In genomic region chr4:114386395-114386811, GRCm38 (mm10) we compare ENCODE assay signal across 11 mouse cellular contexts. TPM values are rescaled to one million over a fixed set of nuclear protein-coding genes. Genes with fewer than 3 reads are reported as not detected.
DNase-seq lines count a peak whose midpoint lies in the region; ATAC-seq and TF ChIP-seq lines count a peak whose summit lies in the region.
"Had no signal": no experiment of that assay in that cellular context is flagged by ENCODE, and none has a peak within 500 bp of the region (broad histone marks: within the 10 kb centered on the region; RNA-seq: fewer than 3 reads in every experiment).

No protein-coding gene starts in this region.

- no peak overlapping the region for H3K9ac ChIP-seq in hindbrain, embryonic 15.5 days
- H3K9ac ChIP-seq in hindbrain, embryonic 11.5 days (ENCODE audit: low read depth, low read length): no peak overlapping the region
- H3K9ac ChIP-seq: liver, embryonic 15.5 days had no signal

- DNase-seq in hindbrain, embryonic 11.5 days (ENCODE audit: low spot score): no peak
- peak; percentile 73 for DNase-seq in NIH3T3 (ENCODE audit: low read depth)
- DNase-seq in cerebellum, adult 2 months: peak; percentile 65 to 82
- peak; percentile 67 for DNase-seq in heart, adult 8-10 months (ENCODE audit: low spot score)
- peak; percentile 39 to 82 for DNase-seq in lung, postnatal 4 days
- no peak for DNase-seq in spleen, postnatal 10 days (ENCODE audit: low spot score in 2 of 2)
- DNase-seq in left cerebral cortex, adult 9 months (ENCODE audit: low spot score in 2 of 2): no peak

- H3K9me3 ChIP-seq in hindbrain, embryonic 15.5 days: no peaks in the 10 kb centered on the region
- H3K9me3 ChIP-seq in hindbrain, embryonic 11.5 days (ENCODE audit: control insufficient read depth, low read length): no peaks in the 10 kb centered on the region
- H3K9me3 ChIP-seq: liver, embryonic 15.5 days had no signal

- H3K4me3 ChIP-seq in hindbrain, embryonic 15.5 days: no peak overlapping the region
- H3K4me3 ChIP-seq in hindbrain, embryonic 11.5 days (ENCODE audit: low read depth, low read length): no peak overlapping the region
- H3K4me3 ChIP-seq in cerebellum, adult 2 months (replicated peaks; ENCODE audit: insufficient read depth, low read depth, low read length): no peak overlapping the region
- H3K4me3 ChIP-seq: erythroblast, embryonic 14.5 days; liver, embryonic 15.5 days had no signal

- no peaks in the 10 kb centered on the region for H3K27me3 ChIP-seq in hindbrain, embryonic 15.5 days
- no peaks in the 10 kb centered on the region for H3K27me3 ChIP-seq in hindbrain, embryonic 11.5 days (ENCODE audit: control insufficient read depth, insufficient read depth, low read length)
- H3K27me3 ChIP-seq in cerebellum, adult 2 months (ENCODE audit: control insufficient read depth, insufficient read depth, low read length): peaks cover 1% of the 10 kb centered on the region; the same call in 1 of the 2 replicates
- H3K27me3 ChIP-seq: liver, embryonic 15.5 days had no signal

- H3K36me3 ChIP-seq in hindbrain, embryonic 15.5 days: no peaks in the 10 kb centered on the region
- no peaks in the 10 kb centered on the region for H3K36me3 ChIP-seq in hindbrain, embryonic 11.5 days (ENCODE audit: control insufficient read depth, insufficient read depth, low read length)
- H3K36me3 ChIP-seq: G1E; liver, embryonic 15.5 days had no signal

- TF ChIP-seq CTCF in cerebellum, adult 2 months (IDR thresholded peaks at IDR 0.05; ENCODE audit: borderline replicate concordance, insufficient read depth, low read depth, low read length): no peak

- H3K4me2 ChIP-seq in hindbrain, embryonic 15.5 days: no peak overlapping the region
- H3K4me2 ChIP-seq in hindbrain, embryonic 11.5 days (replicated peaks; ENCODE audit: low read depth, low read length): no peak overlapping the region
- H3K4me2 ChIP-seq: liver, embryonic 15.5 days had no signal

- TF ChIP-seq POLR2A in cerebellum, adult 2 months (IDR thresholded peaks at IDR 0.05; ENCODE audit: borderline replicate concordance, insufficient read depth, low read length): no peak

- no peak overlapping the region for H3K27ac ChIP-seq in hindbrain, embryonic 15.5 days (replicated peaks)
- H3K27ac ChIP-seq in hindbrain, embryonic 11.5 days (ENCODE audit: low read depth, low read length): no peak overlapping the region
- no peak overlapping the region for H3K27ac ChIP-seq in cerebellum, adult 2 months (ENCODE audit: insufficient read depth, low read length)
- H3K27ac ChIP-seq: liver, embryonic 15.5 days had no signal

- ATAC-seq in hindbrain, embryonic 15.5 days (ENCODE audit: low FRiP score, low read depth): peak; percentile 86
- no peak for ATAC-seq in hindbrain, embryonic 11.5 days (ENCODE audit: low FRiP score)

- no peaks in the 10 kb centered on the region; the same call in 1 of the 2 replicates for H3K4me1 ChIP-seq in hindbrain, embryonic 15.5 days (replicated peaks)
- no peaks in the 10 kb centered on the region for H3K4me1 ChIP-seq in hindbrain, embryonic 11.5 days (replicated peaks; ENCODE audit: control insufficient read depth, insufficient read depth, low read length)
- H3K4me1 ChIP-seq in cerebellum, adult 2 months (ENCODE audit: control insufficient read depth, insufficient read depth, low read length): peaks cover 17% of the 10 kb centered on the region
- H3K4me1 ChIP-seq: liver, embryonic 15.5 days had no signal

- whole genome bisulfite sequencing in hindbrain, embryonic 15.5 days: 47% methylated on average over 2 of the region's 2 CpGs
- 72% methylated on average over 2 of the region's 2 CpGs for WGBS in hindbrain, embryonic 11.5 days
- WGBS in cerebellum, adult 2 months: 2% methylated on average over 2 of the region's 2 CpGs

RNA-seq across cellular contexts. Expression of gene Trabd2b, which starts 20.1 kb away (rescaled TPM):
- 0.83 and 0.93 TPM in 2 replicates for polyA plus RNA-seq in hindbrain, embryonic 15.5 days (2015; fragmentation: Nextera tagmentation; extraction: Ambion mirVana)
- 1.6 and 2.0 TPM in 2 replicates for polyA plus RNA-seq in hindbrain, embryonic 11.5 days (2014; fragmentation: Nextera tagmentation; extraction: Ambion mirVana)
- polyA plus RNA-seq in cerebellum, adult 2 months (2012; rRNA removed): 4.8 and 5.1 TPM in 2 replicates
- 10 to 100 TPM; 62.0 to 82.7 (median 71.5) TPM for total RNA-seq in heart, adult 8-10 months (2022)
- polyA plus RNA-seq: erythroblast, embryonic 14.5 days; G1E had no signal

Comparison
In these comparisons a context has a peak if more than half of its experiments do, and no peak if none do; other contexts are left out.
1. DNase-seq: peak in NIH3T3 (single experiment), cerebellum, adult 2 months (2 of 2), heart, adult 8-10 months (single experiment) and lung, postnatal 4 days (2 of 2); none in hindbrain, embryonic 11.5 days (single experiment), spleen, postnatal 10 days (0 of 2) and left cerebral cortex, adult 9 months (0 of 2).